Mouse (Mus musculus) ES-E14 (cell line): Measurements from ENCODE around the gene Olfr213. TPM values are rescaled to one million over a fixed set of nuclear protein-coding genes. Genes with fewer than 3 reads are reported as not detected.
"Not testable (repeated sequence)": the region's sequence is repeated elsewhere in the genome, so short reads cannot be mapped to it uniquely, and the experiment has no call there.

ENCODE experiments used
- DNase-seq: peaks from one replicate; pipeline ENCODE4 v3.0.0-alpha.2; 2013; ENCODE audit warnings: low read depth, low spot score
- H3K27ac ChIP-seq: 2 replicates; pipeline ENCODE4 v1.5.1; 2012; ENCODE audit warnings: low read depth, mild to moderate bottlenecking, low read length, moderate library complexity, mixed read lengths; ENCODE audit not compliant: poor library complexity, insufficient read depth, severe bottlenecking
- H3K36me3 ChIP-seq: 2 replicates; pipeline ENCODE4 v1.6.1; 2012; ENCODE audit warnings: mild to moderate bottlenecking, low read length, moderate library complexity, mixed read lengths; ENCODE audit not compliant: control insufficient read depth, poor library complexity, insufficient read depth, severe bottlenecking
- H3K4me1 ChIP-seq, 2 experiments: fragments of 150-350 bp in 1 of 2; sonication (generic) in 1 of 2; 2 replicates each; pipeline ENCODE4 v1.6.1; 2012; ENCODE audit warnings: low read length in 2 of 2, mild to moderate bottlenecking in 1 of 2, mixed read lengths in 1 of 2; ENCODE audit not compliant: control insufficient read depth in 2 of 2, insufficient read depth in 2 of 2, poor library complexity in 1 of 2
- H3K4me3 ChIP-seq, 2 experiments: fragments of 150-350 bp in 1 of 2; sonication (generic) in 1 of 2; 2 replicates each; pipeline ENCODE4 v1.5.1; 2012; ENCODE audit warnings: low read length in 2 of 2, low read depth in 1 of 2, mild to moderate bottlenecking in 1 of 2, mixed read lengths in 1 of 2; ENCODE audit not compliant: insufficient read depth in 1 of 2, poor library complexity in 1 of 2, severe bottlenecking in 1 of 2
- H3K9ac ChIP-seq: 2 replicates; pipeline ENCODE4 v1.6.1; 2012; ENCODE audit warnings: low read depth, mild to moderate bottlenecking, low read length, mixed read lengths; ENCODE audit not compliant: poor library complexity, insufficient read depth, severe bottlenecking
- H3K9me3 ChIP-seq: fragments of 150-350 bp; sonication (generic); 2 replicates; pipeline ENCODE4 v1.6.1; 2012; ENCODE audit warnings: low read depth, mild to moderate bottlenecking, low read length; ENCODE audit not compliant: control insufficient read depth, insufficient read depth
- CHD2 ChIP-seq: IDR thresholded peaks from 2 replicates; pipeline ENCODE4 v1.6.1; 2014; ENCODE audit warnings: mild to moderate bottlenecking, low read depth, low read length, inconsistent platforms
- HCFC1 ChIP-seq: IDR thresholded peaks from 2 replicates; pipeline ENCODE4 v1.6.1; 2012; ENCODE audit warnings: low read length, inconsistent platforms, borderline replicate concordance; ENCODE audit not compliant: insufficient read depth
- MAFK ChIP-seq: IDR thresholded peaks from 2 replicates; pipeline ENCODE4 v1.6.1; 2014; ENCODE audit warnings: mild to moderate bottlenecking, low read depth, low read length, inconsistent platforms; ENCODE audit not compliant: insufficient read depth
- ZC3H11A ChIP-seq: IDR thresholded peaks from 2 replicates; pipeline ENCODE4 v1.6.1; 2012; ENCODE audit warnings: low read depth, mild to moderate bottlenecking, inconsistent platforms, low read length, borderline replicate concordance
- ZNF384 ChIP-seq: IDR thresholded peaks from 2 replicates; pipeline ENCODE4 v1.6.1; 2012; ENCODE audit warnings: low read depth, low read length, inconsistent platforms
- in situ Hi-C, 2 experiments: fragments of 600-800 bp; cut with MboI; formaldehyde crosslinking; loops; one replicate each; pipeline ENCODE4 v1.15.1; 2025; ENCODE audit warnings: low sequenced_read_pairs in 2 of 2, inconsistent platforms in 1 of 2; ENCODE audit not compliant: unreplicated experiment in 2 of 2
- total RNA-seq: library from RNA; depleted of rRNA; stranded (reverse); fragments of 300-350 nt; gene quantifications from 2 replicates; pipeline ENCODE4 v1.2.3, GENCODE M21; 2012; rRNA removed

Gene Olfr213
- not detected in 2 replicates for total RNA-seq

- in situ Hi-C loops, result no loop called here
- Histone ChIP-seq H3K9ac (no peak within 1 kb of the TSS), H3K27ac (no peak within 1 kb of the TSS), H3K4me1 (no peaks in the 10 kb centered on the region), H3K9me3 (no peaks in the 10 kb centered on the region), H3K4me3 (no peak within 1 kb of the TSS), H3K36me3 (no peaks in the 10 kb centered on the region)
- TF ChIP-seq CHD2 (no peak), MAFK (no peak), ZNF384 (no peak), ZC3H11A (no peak), HCFC1 (no peak)
- DNase-seq, result no peak
These were observed at the start of gene Olfr213 for GRCm38 (mm10) chr6:116538156-116538555. Olfr213 (plus strand) TSS chr6:116538456.

DNA sequence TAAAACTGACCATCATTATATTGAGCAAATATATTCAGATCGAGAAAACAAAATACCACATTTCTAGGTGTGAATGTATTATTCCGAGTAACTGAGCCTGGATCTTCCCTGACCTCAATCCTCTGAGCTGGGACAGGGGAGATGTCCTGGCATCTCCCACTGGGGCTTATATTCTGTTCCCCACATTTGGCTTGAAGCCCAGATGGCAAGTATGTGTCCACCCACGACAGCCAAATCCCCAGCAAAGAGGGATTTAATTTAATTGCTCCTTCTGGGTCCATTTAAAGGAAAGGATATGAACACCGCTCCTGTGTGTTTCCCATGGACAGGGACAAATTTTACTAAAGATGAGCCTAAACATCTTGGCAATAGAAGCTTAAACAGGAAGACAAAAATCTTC is 49.5 kb upstream of the Olfr213 start, which contains the start of gene Olfr211:
Gene Olfr211 (plus strand): TSS at position 301 of the 400 bp plus-strand sequence.
- in situ Hi-C loops, result no loop called here
- DNase-seq, result no peak
- H3K4me3 ChIP-seq, result no peak within 1 kb of the TSS
- no peaks in the 10 kb centered on the region for H3K4me1 ChIP-seq
- no peak within 1 kb of the TSS for H3K27ac ChIP-seq
- TF ChIP-seq CHD2 (no peak), ZC3H11A (no peak), HCFC1 (no peak), ZNF384 (no peak), MAFK (no peak)
- H3K9ac ChIP-seq, result no peak within 1 kb of the TSS
- H3K9me3 ChIP-seq, result no peaks in the 10 kb centered on the region
- H3K36me3 ChIP-seq, result no peaks in the 10 kb centered on the region

DNA sequence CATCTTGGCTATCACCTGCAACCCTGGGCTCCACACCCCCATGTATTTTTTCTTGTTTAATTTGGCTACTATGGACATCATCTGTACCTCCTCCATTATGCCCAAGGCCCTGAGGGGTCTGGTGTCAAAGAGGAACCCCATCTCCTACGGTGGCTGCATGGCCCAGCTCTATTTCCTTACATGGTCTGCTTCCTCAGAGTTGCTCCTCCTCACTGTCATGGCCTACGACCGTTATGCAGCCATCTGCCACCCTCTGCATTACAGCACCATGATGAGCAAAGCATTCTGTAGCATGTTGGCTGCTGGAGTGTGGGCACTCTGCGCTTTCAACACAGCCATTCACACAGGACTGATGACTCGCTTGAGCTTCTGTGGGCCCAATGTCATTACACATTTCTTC is 44.5 kb upstream of the Olfr213 start:
- in situ Hi-C loops, result no loop called here
- no peaks in the 10 kb centered on the region for H3K9me3 ChIP-seq
- H3K36me3 ChIP-seq, result no peaks in the 10 kb centered on the region
- DNase-seq, result no peak
- no peaks in the 10 kb centered on the region for H3K4me1 ChIP-seq
- H3K27ac ChIP-seq, result no peak overlapping the region
- TF ChIP-seq ZNF384 (no peak), MAFK (no peak), ZC3H11A (no peak), CHD2 (no peak), HCFC1 (no peak)
- H3K4me3 ChIP-seq, result no peak overlapping the region
- H3K9ac ChIP-seq, result no peak overlapping the region

- no peak for DNase-seq
- H3K4me3 ChIP-seq, result no peak overlapping the region
- no peak overlapping the region for H3K9ac ChIP-seq
- no peak overlapping the region for H3K27ac ChIP-seq
- TF ChIP-seq ZNF384 (no peak), CHD2 (no peak)
- H3K36me3 ChIP-seq, result no peaks in the 10 kb centered on the region
- no peaks in the 10 kb centered on the region for H3K9me3 ChIP-seq
- no peaks in the 10 kb centered on the region for H3K4me1 ChIP-seq
- in situ Hi-C loops, result no loop called here
These were observed 42.3 kb upstream of the Olfr213 start for GRCm38 (mm10) chr6:116495960-116496359.

DNA sequence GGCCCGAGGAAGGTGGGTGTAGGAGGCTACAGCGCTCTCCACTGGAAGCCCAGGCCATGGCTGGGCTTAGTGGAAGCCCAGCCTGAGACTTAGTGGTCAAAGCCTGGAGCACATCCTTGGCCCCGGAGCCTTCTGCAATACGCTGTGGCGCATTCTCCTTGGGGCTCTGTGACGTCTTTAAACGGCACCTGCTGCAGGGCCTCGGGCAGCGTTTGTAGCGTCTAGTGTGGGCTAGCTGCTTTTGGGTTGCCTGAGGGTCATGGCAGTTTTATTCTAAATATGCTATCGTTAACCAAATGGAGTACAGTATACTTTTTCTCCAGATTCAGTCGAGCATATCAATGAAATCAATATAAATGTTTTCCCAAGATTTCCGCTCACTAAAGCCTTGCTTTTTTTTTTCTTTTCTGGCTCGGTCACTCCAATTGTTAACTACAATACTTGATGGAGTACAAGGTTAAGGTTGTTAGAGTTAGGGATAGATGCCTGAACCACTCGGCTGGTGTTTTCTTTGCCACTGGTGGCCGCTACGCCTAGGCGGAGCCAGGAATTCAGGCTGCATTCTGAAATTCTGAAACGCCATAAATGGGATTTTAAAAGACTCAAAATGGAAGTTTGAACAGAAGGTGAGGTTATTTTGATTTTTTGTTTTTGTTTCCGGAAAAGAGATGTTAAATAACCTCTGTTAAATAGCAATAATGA is 31.8 kb upstream of the Olfr213 start, which contains the start of gene Olfr212:
Gene Olfr212 (plus strand): TSS at position 215 of the 702 bp plus-strand sequence.
- H3K9me3 ChIP-seq, H3K4me1 ChIP-seq, H3K9ac ChIP-seq, H3K4me3 ChIP-seq, in situ Hi-C loops, H3K36me3 ChIP-seq, DNase-seq, H3K27ac ChIP-seq: not testable (repeated sequence)
